Mouse (Mus musculus) liver, adult 2 months (tissue): ENCODE results near the gene Olfr446. TPM values are rescaled to one million over a fixed set of nuclear protein-coding genes. Genes with fewer than 3 reads are reported as not detected.

Source experiments
- DNase-seq: peaks from one replicate; pipeline ENCODE4 v3.0.0-alpha.2; 2011; ENCODE audit warnings: low read depth, low spot score; ENCODE audit errors: extremely low read depth
- H3K27ac ChIP-seq: fragments of 200-500 bp; replicated peaks from 2 replicates; pipeline ENCODE4 v1.5.1; 2012; ENCODE audit warnings: low read depth, mild to moderate bottlenecking, control low read depth, inconsistent platforms, low read length; ENCODE audit not compliant: insufficient read depth
- H3K27me3 ChIP-seq: fragments of 200-500 bp; 2 replicates; pipeline ENCODE4 v1.6.1; 2012; ENCODE audit warnings: mild to moderate bottlenecking, moderate library complexity, low read length, inconsistent platforms; ENCODE audit not compliant: control insufficient read depth, insufficient read depth
- H3K36me3 ChIP-seq: fragments of 200-500 bp; 2 replicates; pipeline ENCODE4 v1.6.1; 2012; ENCODE audit warnings: low read length, inconsistent platforms; ENCODE audit not compliant: control insufficient read depth, insufficient read depth
- H3K4me1 ChIP-seq: fragments of 200-500 bp; 2 replicates; pipeline ENCODE4 v1.6.1; 2011; ENCODE audit warnings: low read length; ENCODE audit not compliant: control insufficient read depth, insufficient read depth
- H3K4me3 ChIP-seq: fragments of 200-500 bp; 2 replicates; pipeline ENCODE4 v1.5.1; 2011; ENCODE audit warnings: low read depth, mild to moderate bottlenecking, control low read depth, low read length, moderate library complexity; ENCODE audit not compliant: insufficient read depth
- H3K79me2 ChIP-seq: fragments of 200-500 bp; 2 replicates; pipeline ENCODE4 v1.6.1; 2012; ENCODE audit warnings: inconsistent platforms, mild to moderate bottlenecking, low read length, moderate library complexity; ENCODE audit not compliant: control insufficient read depth, insufficient read depth
- H3K9ac ChIP-seq: fragments of 200-500 bp; 2 replicates; pipeline ENCODE4 v1.6.1; 2012; ENCODE audit warnings: low read depth, mild to moderate bottlenecking, control low read depth, inconsistent platforms, low read length
- CTCF ChIP-seq: fragments of 200-500 bp; IDR thresholded peaks from 2 replicates; pipeline ENCODE4 v1.5.1; 2011; ENCODE audit warnings: low read depth, low read length, control low read depth
- POLR2A ChIP-seq: fragments of 200-500 bp; IDR thresholded peaks from 2 replicates; pipeline ENCODE4 v1.6.1; 2011; ENCODE audit warnings: low read length, control low read depth; ENCODE audit not compliant: insufficient read depth; ENCODE audit errors: extremely low read depth
- WGBS: fragments of 180-500 bp; shearing (Covaris S2); methylation state at CpG from one replicate; pipeline ENCODE4 v1.1.7; 2018; 5-methylcytosine and 5-hydroxymethylcytosine counted together
- polyA plus RNA-seq: library from polyadenylated mRNA; depleted of rRNA; stranded (reverse); fragments of >200 nt; gene quantifications from 2 replicates; pipeline ENCODE4 v1.2.3, GENCODE M21; 2012; rRNA removed
- total RNA-seq: library from RNA; depleted of rRNA; stranded (reverse); fragments of >200 nt; gene quantifications from 2 replicates; pipeline ENCODE4 v1.2.3, GENCODE M21; 2014; rRNA removed

Gene Olfr446
- total RNA-seq (not detected in 2 replicates), polyA plus RNA-seq (not detected in 2 replicates)

- Histone ChIP-seq H3K27me3 (no peaks in the 10 kb centered on the region), H3K36me3 (no peaks in the 10 kb centered on the region), H3K4me1 (no peaks in the 10 kb centered on the region), H3K27ac (no peak within 1 kb of the TSS), H3K79me2 (no peaks in the 10 kb centered on the region), H3K4me3 (no peak within 1 kb of the TSS), H3K9ac (no peak within 1 kb of the TSS)
- WGBS: 52% methylated on average over 2 of the region's 2 CpGs
- no peak for DNase-seq
- TF ChIP-seq POLR2A (no peak), CTCF (no peak)
Observed at GRCm38 (mm10) chr6:42921077-42921476, at the start of gene Olfr446. TSS of gene Olfr446 (plus strand) at chr6:42921377.

GRCm38 (mm10) chr6:42876323-42876722 is 44.9 kb upstream of the Olfr446 start:
- H3K36me3 ChIP-seq: no peaks in the 10 kb centered on the region
- no peak overlapping the region for H3K27ac ChIP-seq
- no peak overlapping the region for H3K9ac ChIP-seq
- H3K4me1 ChIP-seq: no peaks in the 10 kb centered on the region
- H3K4me3 ChIP-seq: no peak overlapping the region
- no peak for DNase-seq
- TF ChIP-seq POLR2A: no peak
- TF ChIP-seq CTCF: no peak
- H3K27me3 ChIP-seq: no peaks in the 10 kb centered on the region
- no peaks in the 10 kb centered on the region for H3K79me2 ChIP-seq

GRCm38 (mm10) chr6:42890141-42890540 is 31.0 kb upstream of the Olfr446 start, which contains the start of gene Olfr448:
TSS of gene Olfr448 (plus strand) at chr6:42890441.
- no peak for DNase-seq
- Histone ChIP-seq H3K9ac (no peak within 1 kb of the TSS), H3K36me3 (no peaks in the 10 kb centered on the region), H3K4me3 (no peak within 1 kb of the TSS), H3K27me3 (no peaks in the 10 kb centered on the region), H3K27ac (no peak within 1 kb of the TSS), H3K79me2 (no peaks in the 10 kb centered on the region), H3K4me1 (no peaks in the 10 kb centered on the region)
- 82% methylated on average over 1 of the region's 1 CpGs for WGBS
- TF ChIP-seq CTCF (no peak), POLR2A (no peak)

- H3K36me3 ChIP-seq: no peaks in the 10 kb centered on the region
- no peak overlapping the region for H3K27ac ChIP-seq
- TF ChIP-seq POLR2A: no peak
- TF ChIP-seq CTCF: no peak
- 6% methylated on average over 1 of the region's 1 CpGs for WGBS
- H3K9ac ChIP-seq: no peak overlapping the region
- no peak overlapping the region for H3K4me3 ChIP-seq
- H3K4me1 ChIP-seq: no peaks in the 10 kb centered on the region
- no peak for DNase-seq
- H3K79me2 ChIP-seq: no peaks in the 10 kb centered on the region
- H3K27me3 ChIP-seq: no peaks in the 10 kb centered on the region
Observed at GRCm38 (mm10) chr6:42900345-42900744, 20.8 kb upstream of the Olfr446 start.

- H3K27me3 ChIP-seq: no peaks in the 10 kb centered on the region
- no peak within 1 kb of the TSS for H3K9ac ChIP-seq
- H3K4me3 ChIP-seq: no peak within 1 kb of the TSS
- H3K36me3 ChIP-seq: no peaks in the 10 kb centered on the region
- no peak within 1 kb of the TSS for H3K27ac ChIP-seq
- no peaks in the 10 kb centered on the region for H3K79me2 ChIP-seq
- DNase-seq: no peak
- H3K4me1 ChIP-seq: no peaks in the 10 kb centered on the region
- no peak for TF ChIP-seq POLR2A
- no peak for TF ChIP-seq CTCF
Observed at GRCm38 (mm10) chr6:42908578-42908977, 12.6 kb upstream of the Olfr446 start, which contains the start of gene Olfr447. TSS of gene Olfr447 (plus strand) at chr6:42908878.

GRCm38 (mm10) chr6:42948767-42949166 is 27.6 kb downstream of the Olfr446 start, which contains the start of gene Olfr444:
TSS of gene Olfr444 (plus strand) at chr6:42949067.
- H3K4me3 ChIP-seq: no peak within 1 kb of the TSS
- H3K4me1 ChIP-seq: no peaks in the 10 kb centered on the region
- no peaks in the 10 kb centered on the region for H3K79me2 ChIP-seq
- no peak within 1 kb of the TSS for H3K9ac ChIP-seq
- no peaks in the 10 kb centered on the region for H3K36me3 ChIP-seq
- WGBS: 56% methylated on average over 1 of the region's 1 CpGs
- H3K27me3 ChIP-seq: no peaks in the 10 kb centered on the region
- DNase-seq: no peak
- TF ChIP-seq POLR2A: no peak
- no peak within 1 kb of the TSS for H3K27ac ChIP-seq
